Mouse (Mus musculus) gastrocnemius, postnatal 25 days (tissue): ENCODE measurements at regions not wholly inside any gene's neighbourhood (a gene's known extent, or its start where the extent isn't known, plus 50 kb on each side); places are given as distances from the start of the nearest gene placed in this dataset.

Experiments used
- DNase-seq: peaks from one replicate; pipeline ENCODE4 v3.0.0; 2022

DNA sequence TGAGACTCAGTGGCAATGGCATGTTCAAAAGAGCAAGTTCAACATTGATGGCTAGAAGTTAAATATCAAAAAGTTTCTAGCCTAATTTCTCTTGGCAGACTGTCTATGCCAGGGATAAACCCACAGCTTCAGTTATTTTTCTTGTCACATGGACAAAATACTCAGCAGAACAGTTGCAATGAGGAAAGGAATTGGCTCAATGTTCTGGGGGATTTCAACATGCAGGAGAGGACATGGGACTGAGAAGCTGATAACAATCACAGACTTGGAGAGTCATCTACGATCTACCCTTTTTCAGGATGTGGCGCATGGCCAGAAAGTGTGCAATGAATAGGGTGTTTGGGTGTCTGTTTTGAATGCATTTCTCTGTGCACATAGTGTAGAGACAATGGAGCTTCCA is 389.9 kb downstream of the Rnd3 start:
- no peak for DNase-seq

- no peak for DNase-seq
These were observed 390.9 kb downstream of the Rnd3 start for GRCm38 (mm10) chr2:50757837-50758541.

DNA sequence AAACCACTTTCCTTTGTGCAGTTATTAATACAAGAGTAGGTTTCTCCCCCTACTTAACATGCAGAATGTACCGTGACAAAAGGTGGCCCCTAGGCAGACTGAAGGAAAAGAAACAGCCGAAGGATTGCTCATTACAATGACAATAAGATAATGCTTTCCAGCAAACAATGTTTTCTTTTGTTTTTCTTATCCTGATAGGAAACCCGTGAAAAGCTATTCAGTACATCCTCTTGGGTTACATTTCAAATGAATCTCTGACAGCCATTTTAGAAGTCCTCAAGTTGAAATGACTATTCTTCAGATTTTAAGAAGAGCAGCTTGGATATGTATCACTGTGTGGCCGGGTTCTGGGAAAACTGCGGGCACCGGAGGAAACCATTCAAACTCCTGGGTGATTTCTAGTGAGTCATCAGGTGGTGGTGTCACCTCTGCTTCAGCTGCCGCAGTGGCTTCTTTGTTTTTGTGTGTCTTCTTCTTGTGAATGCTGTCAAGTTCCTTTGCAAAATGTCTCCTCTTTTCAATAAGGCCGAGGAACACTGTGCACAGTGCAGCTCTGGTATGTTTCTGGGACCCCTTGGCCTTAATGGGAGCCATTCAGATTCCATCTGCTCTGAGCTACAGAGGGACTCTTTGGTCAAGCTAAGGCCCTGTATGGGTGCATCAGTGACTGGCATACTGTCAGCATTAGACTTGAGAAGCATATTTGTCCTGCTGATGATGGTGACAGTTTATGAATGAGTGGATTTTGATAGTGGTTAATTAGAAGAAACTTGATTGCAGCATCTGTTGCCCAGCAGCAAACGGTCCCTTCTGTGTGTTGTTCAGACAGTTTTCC is 393.1 kb downstream of the Rnd3 start:
- no peak for DNase-seq

DNA sequence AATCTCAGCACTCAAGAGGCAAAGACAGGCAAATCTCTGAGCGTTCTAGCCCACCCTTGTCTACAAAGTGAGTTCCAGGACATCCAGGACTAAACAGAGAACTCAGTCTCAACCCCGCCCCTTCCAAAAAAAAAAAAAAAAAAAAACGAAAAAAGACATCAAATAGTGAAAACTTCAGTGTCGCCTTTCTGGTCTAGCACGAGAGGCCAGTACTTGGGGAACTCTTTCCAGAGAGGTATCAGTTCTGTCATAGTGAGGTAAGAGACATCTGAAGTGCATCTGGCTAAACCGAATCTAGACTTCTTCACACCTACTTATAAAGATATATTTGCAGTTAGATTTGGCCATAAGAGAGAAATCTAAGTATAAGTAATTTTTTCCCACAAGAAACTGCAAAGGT is 393.8 kb downstream of the Rnd3 start:
- no peak for DNase-seq

GRCm38 (mm10) chr2:50752408-50752807 is 396.5 kb downstream of the Rnd3 start:
- no peak for DNase-seq

DNA sequence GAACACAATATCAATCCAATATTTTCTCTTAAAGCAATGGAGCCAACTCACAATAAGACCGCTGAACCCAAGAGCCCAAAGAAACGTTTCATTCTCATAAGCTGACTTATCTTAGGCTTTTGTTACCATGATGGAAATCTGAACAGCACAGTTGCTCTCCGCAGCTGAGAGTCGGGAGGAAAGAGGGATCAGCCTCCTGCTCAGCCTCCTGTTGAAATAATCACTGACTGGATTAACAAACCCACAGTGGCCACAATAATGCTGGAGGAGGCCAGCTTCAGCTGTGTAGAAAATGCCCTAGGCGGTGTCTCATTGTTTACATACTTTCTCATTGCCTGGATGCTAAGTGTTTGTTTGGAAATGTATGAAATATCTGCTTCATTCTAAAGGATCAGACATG is 398.1 kb downstream of the Rnd3 start:
- DNase-seq: no peak

DNA sequence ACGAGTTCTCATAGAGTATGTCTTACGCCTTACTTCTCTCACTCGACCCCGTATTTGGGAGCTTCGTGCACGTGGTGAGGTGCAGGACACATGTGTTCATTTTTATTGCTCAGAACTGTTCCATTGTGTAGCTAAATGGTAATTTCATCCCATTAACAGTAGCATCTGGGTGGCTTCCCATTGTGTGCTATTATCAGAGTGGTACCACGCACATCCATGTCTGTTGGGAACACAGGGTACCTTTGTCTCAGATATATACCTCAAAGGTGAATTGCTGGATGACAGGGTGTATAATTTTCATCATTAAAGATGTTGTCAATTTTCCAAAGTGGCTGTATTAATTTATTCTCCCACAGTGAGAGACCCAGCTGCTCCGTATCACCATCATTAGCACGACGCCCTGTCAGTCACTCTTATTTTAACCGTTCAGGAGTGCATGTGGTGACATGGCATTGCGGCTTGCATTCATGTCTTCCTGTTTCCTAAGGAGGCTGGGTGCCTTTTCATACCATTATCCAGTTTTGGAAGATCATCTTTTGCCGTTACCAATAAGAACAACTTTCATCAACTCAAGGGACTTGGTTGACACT is 404.2 kb downstream of the Rnd3 start:
- DNase-seq: no peak

DNA sequence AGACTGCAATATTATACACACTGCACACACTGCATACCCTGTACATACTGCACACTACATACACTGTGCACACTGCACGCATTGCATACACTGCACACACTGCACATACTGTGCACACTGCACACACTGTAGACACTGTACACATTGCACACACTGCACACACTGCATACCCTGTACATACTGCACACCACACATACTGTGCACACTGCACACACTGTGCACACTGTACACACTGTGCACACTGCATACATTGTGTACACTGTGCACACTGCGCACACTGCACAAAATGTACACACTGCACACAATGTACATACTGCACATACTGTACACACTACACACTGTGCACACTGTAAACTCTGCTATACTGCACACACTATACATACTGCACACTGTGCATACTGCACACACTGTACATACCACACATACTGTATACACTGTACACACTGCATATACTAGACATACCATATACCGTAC is 405.1 kb downstream of the Rnd3 start:
- DNase-seq: no peak

DNA sequence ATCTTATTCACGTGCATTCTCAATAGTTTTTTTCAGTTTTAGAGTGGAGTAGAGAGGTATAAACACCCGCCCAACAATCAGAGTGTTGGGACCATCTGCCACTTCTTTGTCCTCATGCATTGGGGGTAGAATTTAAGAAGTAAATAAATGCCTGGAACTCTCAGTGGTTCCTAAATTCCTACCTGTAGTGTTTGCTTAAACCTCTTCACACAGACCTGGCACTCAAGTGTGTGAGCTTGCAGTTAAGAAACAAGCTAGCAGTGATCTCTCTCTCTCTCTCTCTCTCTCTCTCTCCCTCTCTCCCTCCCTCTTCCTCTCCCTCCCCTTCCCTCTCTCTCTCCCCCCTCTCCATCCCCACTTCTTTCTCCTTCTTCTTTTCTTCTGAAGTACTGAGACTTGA is 406.5 kb downstream of the Rnd3 start:
- no peak for DNase-seq

DNA sequence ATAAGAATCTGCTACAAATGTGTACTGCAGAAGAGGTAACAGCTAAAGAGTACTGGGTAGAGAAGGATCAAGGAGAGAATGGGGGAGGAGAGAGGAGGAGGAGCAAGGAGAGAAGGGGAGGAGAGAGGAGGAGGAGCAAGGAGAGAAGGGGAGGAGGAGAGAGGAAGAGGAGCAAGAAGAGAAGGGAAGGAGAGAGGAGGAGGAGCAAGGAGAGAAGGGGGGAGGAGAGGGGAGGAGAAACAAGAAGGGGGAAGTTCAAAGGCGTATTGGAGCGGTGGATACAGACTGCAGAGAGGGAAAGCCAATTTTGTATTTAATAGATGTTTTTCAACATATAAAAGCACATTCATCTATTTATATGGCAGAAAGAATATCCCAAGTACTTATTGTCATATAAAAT is 407.6 kb downstream of the Rnd3 start:
- DNase-seq: no peak

DNA sequence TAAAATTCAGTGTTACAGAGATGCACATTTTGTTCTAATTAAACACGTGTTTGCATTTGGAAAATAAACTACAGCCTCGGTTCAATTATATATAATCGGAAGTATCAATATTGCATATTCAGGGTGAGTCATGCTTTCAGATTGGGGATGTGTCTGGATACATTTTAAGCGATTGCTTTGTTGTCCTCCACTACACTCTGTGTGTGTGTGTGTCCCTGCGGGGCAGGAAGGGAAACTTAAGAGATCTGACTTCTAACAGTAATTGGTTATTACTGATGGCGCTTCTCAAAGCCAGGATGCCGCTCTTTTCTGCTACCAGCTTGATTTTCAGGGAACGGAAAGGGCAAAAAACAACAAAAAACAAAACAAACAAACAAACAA is 409.3 kb downstream of the Rnd3 start:
- no peak for DNase-seq

DNA sequence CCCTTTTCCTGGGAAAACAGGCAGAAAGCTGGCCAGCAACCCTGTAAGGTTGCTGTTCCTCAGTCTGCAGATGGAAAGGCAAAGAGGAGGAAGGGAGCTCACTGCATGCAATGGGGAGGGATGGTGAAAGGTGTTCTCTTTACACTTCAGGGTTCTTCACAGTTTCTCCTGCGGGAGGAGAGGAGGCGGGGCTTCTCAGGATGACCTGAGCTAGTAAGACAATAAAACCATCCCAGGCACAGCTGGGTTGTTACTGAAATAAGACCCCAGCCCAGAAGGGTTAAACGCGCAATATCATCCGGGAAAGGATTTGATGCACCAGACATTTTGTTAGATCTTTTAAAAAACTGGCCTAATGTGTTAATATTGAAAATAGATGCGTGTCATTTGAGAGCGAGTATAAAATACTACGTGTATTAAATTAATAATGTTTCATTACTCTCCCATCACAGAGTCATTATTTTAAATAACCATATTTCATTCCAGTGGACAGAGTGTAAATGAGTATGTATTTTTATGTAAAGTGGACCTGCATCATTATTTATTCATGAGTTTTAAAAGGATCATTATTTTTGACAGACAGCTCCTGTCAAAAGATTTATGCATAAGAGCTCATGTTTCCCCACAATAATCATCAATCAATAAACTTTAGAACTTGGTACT is 409.8 kb downstream of the Rnd3 start:
- no peak for DNase-seq

- no peak for DNase-seq
These were observed 411.2 kb downstream of the Rnd3 start for GRCm38 (mm10) chr2:50737706-50738105.

DNA sequence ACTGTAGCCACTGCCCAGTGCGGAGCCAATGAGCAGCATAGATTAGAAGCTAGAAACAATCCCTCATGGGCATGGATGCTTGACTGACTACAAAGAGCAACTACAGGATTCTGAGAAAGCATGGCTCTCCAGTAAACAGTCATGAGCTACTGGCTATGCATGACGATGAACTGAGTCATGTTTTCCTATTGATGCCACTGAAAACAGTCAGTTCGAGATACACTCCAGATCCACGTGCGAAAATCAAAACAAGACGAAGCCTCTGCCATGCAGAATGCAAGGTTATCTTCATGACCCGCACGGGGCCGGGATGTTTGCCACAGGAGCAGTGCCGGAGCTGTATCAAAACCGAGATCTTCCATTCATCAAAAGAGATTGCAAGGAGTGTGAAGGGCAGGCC is 413.9 kb downstream of the Rnd3 start:
- no peak for DNase-seq

GRCm38 (mm10) chr2:50706652-50707051 is 410.1 kb upstream of the Mmadhc start:
- no peak for DNase-seq

- peak; percentile 9 for DNase-seq
These were observed 407.7 kb upstream of the Mmadhc start for GRCm38 (mm10) chr2:50704297-50704696.

DNA sequence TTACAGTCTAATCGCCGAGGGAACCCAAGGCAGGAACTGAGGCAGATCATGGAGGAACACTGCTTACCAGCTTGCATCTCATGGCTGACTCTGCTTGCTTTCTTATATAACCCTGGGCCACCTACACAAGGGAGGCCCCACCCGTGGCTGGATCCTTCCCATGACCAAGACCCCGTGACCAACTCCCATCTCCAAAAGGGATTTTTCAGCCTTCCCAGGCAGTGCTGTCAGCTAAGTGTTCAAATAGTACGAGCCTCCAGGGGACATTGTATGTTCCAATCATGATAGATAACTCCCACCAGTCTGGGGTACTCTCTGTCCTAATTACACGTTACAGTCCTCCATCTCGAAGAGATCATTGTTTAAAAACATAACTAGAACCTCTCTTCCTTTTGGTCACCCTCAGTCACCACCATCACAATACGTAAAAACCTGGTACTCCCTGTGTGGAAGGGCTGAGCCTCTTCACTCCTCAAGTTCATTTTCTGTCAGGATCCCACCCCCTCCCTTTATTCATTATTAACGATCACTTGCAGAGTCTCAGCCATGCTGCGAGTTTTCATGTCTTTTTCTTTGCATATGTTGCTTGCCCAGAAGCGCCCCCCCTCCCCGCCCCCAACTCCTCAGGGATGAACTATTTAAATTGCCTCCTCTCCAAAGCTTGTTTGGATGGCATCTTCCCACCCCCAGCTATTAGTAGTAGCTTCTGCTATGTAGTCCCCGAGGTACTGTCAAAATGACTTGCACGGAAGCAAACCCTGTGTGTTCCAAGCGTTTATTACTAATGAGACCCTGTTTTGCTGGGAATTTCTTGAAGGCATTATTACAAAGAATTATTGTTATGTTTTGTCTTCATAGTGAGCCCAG is 406.2 kb upstream of the Mmadhc start:
- DNase-seq: no peak

DNA sequence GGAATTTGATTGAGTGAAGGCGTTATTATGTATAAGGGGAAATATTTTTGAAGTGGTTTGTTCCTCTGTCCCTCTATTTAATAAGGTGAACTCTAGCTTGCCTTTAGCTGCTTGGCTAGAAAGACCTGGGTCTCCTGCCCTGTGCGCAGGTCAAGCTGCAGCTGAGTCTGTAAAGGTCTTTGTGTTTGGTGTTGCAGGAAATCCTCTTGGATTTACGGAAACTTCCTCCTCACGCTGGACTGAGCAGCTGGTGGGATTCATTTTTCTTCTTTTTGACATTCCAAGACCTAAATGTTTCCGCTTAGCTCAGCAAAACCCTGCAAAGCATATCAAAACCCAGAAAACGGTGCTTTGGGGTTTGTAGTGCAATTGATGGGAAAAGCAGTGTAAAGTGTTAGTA is 402.2 kb upstream of the Mmadhc start:
- no peak for DNase-seq

DNA sequence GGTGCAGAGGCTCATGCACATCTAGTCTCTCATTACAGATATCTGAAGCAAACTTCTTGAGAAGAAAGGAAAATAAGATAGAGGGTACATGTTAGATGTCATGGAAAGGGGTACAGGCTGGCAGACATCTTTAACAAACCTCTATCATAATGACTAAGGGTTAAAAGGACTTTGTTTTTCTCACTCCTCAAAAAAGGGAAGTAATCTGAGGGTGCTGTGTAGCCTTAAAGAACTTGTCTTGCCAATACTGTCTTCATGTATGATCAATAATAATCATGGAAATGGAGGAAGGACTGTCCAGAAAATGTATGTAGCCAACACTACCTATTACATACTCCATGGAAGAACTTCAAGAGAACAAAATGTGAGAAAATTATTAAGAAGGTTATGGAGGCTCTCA is 400.0 kb upstream of the Mmadhc start:
- DNase-seq: no peak

GRCm38 (mm10) chr2:50694849-50695248 is 398.2 kb upstream of the Mmadhc start:
- DNase-seq: no peak

GRCm38 (mm10) chr2:50693784-50694350 is 397.3 kb upstream of the Mmadhc start:
- no peak for DNase-seq
